Mouse (Mus musculus): ENCODE measurements at regions not wholly inside any gene's neighbourhood (a gene's known extent, or its start where the extent isn't known, plus 50 kb on each side); places are given as distances from the start of the nearest gene placed in this dataset.

DNA sequence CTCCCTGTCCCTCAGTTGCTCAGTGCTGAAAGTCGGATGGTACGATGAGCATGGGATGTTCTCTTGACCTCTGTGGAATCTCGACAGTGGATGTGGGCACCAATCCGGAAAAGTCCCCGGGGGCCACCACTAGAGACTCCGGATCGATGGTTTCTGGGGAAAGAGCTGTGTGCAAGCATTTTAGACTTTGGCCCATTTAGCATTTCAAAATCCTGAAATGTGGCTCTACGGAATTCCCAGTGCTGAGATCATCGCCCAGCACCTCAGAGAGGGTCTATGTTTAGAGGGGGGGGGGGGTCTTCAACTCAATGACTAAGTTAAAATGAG is 68.6 kb downstream of the Tomm20 start:
- Histone ChIP-seq H3K4me3 (replicated peaks) (no peak overlapping the region), H3K27me3 (ENCODE audit: control insufficient read depth) (no peaks in the 10 kb centered on the region), H3K9me3 (ENCODE audit: control insufficient read depth, low read length) (no peaks in the 10 kb centered on the region), H3K4me1 (ENCODE audit: control insufficient read depth) (no peaks in the 10 kb centered on the region), H3K36me3 (ENCODE audit: control insufficient read depth) (no peaks in the 10 kb centered on the region)
- no peak for TF ChIP-seq TAL1 (IDR thresholded peaks at IDR 0.05; ENCODE audit: low read length)

GRCm38 (mm10) chr8:126876300-126877038 is 69.2 kb downstream of the Tomm20 start:
- TF ChIP-seq GATA1 (IDR thresholded peaks at IDR 0.05; ENCODE audit: low read length) (no peak), TAL1 (IDR thresholded peaks at IDR 0.05; ENCODE audit: low read length) (no peak)
- H3K9me3 ChIP-seq (ENCODE audit: control insufficient read depth, low read length) = no peaks in the 10 kb centered on the region
- H3K4me3 ChIP-seq (replicated peaks) = no peak overlapping the region
- no peaks in the 10 kb centered on the region for H3K27me3 ChIP-seq (ENCODE audit: control insufficient read depth)
- H3K4me1 ChIP-seq (ENCODE audit: control insufficient read depth) = no peaks in the 10 kb centered on the region
- no peaks in the 10 kb centered on the region for H3K36me3 ChIP-seq (ENCODE audit: control insufficient read depth)

GRCm38 (mm10) chr8:126875491-126876155 is 70.0 kb downstream of the Tomm20 start:
- Histone ChIP-seq H3K4me1 (ENCODE audit: control insufficient read depth) (no peaks in the 10 kb centered on the region), H3K9me3 (ENCODE audit: control insufficient read depth, low read length) (no peaks in the 10 kb centered on the region), H3K36me3 (ENCODE audit: control insufficient read depth) (no peaks in the 10 kb centered on the region), H3K4me3 (replicated peaks) (no peak overlapping the region), H3K27me3 (ENCODE audit: control insufficient read depth) (no peaks in the 10 kb centered on the region)
- TF ChIP-seq GATA1 (IDR thresholded peaks at IDR 0.05; ENCODE audit: low read length) = no peak
- no peak for TF ChIP-seq TAL1 (IDR thresholded peaks at IDR 0.05; ENCODE audit: low read length)

DNA sequence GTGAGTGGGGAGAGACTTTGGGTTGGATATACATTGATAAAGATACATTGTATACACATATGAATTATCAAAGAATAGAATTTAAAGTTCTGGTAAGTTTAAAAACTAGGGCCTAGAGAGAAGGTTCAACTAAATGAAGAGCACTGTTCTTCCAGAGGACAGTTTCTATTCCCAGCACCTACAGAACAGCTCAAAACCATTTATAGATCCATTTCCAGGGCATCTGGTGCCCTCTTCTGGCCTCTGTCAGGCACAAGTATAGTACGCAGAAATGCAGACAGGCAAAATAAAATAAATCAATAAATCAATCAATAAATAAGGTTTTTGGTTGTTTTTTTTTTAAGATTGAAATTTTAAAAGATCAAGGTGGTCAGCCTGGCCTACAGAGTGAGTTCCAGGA is 70.8 kb downstream of the Tomm20 start:
- TF ChIP-seq TAL1 (IDR thresholded peaks at IDR 0.05; ENCODE audit: low read length) = no peak
- no peak for TF ChIP-seq GATA1 (IDR thresholded peaks at IDR 0.05; ENCODE audit: low read length)
- H3K36me3 ChIP-seq (ENCODE audit: control insufficient read depth) = no peaks in the 10 kb centered on the region
- H3K27me3 ChIP-seq (ENCODE audit: control insufficient read depth) = no peaks in the 10 kb centered on the region
- no peak overlapping the region for H3K4me3 ChIP-seq (replicated peaks)
- H3K4me1 ChIP-seq (ENCODE audit: control insufficient read depth) = no peaks in the 10 kb centered on the region; the same call in 1 of the 2 replicates
- H3K9me3 ChIP-seq (ENCODE audit: control insufficient read depth, low read length) = no peaks in the 10 kb centered on the region

GRCm38 (mm10) chr8:126874126-126874730 is 71.4 kb downstream of the Tomm20 start:
- Histone ChIP-seq H3K9me3 (ENCODE audit: control insufficient read depth, low read length) (no peaks in the 10 kb centered on the region), H3K4me1 (ENCODE audit: control insufficient read depth) (no peaks in the 10 kb centered on the region; the same call in 1 of the 2 replicates), H3K27me3 (ENCODE audit: control insufficient read depth) (no peaks in the 10 kb centered on the region), H3K36me3 (ENCODE audit: control insufficient read depth) (no peaks in the 10 kb centered on the region), H3K4me3 (replicated peaks) (no peak overlapping the region)
- TF ChIP-seq GATA1 (IDR thresholded peaks at IDR 0.05; ENCODE audit: low read length) (no peak), TAL1 (IDR thresholded peaks at IDR 0.05; ENCODE audit: low read length) (no peak)

DNA sequence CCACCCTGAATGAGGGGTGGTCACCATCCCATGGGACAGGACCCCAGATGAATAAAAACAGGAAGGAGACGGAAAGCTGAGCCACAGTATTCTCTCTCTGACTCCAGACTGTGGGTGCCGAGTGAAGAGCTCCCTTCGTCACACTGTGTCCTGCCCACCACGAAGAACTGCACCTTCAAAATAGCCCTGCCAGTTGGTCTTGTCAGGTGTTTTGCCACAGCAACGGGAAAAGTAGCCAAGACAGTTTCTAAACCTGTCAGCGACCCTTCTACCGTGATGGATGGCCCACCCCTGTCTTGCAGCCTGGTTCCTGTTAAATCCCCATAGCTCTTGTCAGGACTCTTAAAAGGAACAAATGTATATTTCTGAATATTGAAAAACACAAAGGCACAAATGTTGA is 72.3 kb downstream of the Tomm20 start:
- no peaks in the 10 kb centered on the region for H3K9me3 ChIP-seq (ENCODE audit: control insufficient read depth, low read length)
- H3K4me1 ChIP-seq (ENCODE audit: control insufficient read depth) = no peaks in the 10 kb centered on the region; the same call in 1 of the 2 replicates
- no peaks in the 10 kb centered on the region for H3K27me3 ChIP-seq (ENCODE audit: control insufficient read depth)
- H3K4me3 ChIP-seq (replicated peaks) = no peak overlapping the region
- TF ChIP-seq TAL1 (IDR thresholded peaks at IDR 0.05; ENCODE audit: low read length) = no peak
- TF ChIP-seq GATA1 (IDR thresholded peaks at IDR 0.05; ENCODE audit: low read length) = no peak
- H3K36me3 ChIP-seq (ENCODE audit: control insufficient read depth) = no peaks in the 10 kb centered on the region

DNA sequence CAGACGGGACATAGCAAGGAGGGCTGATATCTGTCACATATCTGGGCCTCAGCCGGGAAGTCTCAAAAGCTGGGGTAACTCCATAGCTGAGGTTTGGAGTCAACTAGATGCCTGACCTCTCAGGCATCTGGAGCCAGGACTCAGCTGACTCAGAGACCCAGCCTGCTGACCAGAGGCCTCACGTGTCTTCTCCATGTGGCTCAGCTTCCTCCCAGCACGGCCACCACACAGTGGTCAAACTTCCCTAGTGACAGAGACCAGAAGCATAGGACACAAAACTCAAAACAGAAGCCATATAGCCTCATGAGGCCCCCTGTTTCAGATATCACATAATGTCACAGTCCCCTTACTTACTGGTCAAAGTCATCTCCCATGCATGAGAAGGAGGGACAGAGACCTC is 73.1 kb downstream of the Tomm20 start:
- Histone ChIP-seq H3K4me1 (ENCODE audit: control insufficient read depth) (no peaks in the 10 kb centered on the region; the same call in 1 of the 2 replicates), H3K36me3 (ENCODE audit: control insufficient read depth) (no peaks in the 10 kb centered on the region), H3K4me3 (replicated peaks) (no peak overlapping the region), H3K9me3 (ENCODE audit: control insufficient read depth, low read length) (no peaks in the 10 kb centered on the region), H3K27me3 (ENCODE audit: control insufficient read depth) (no peaks in the 10 kb centered on the region)
- TF ChIP-seq GATA1 (IDR thresholded peaks at IDR 0.05; ENCODE audit: low read length) (no peak), TAL1 (IDR thresholded peaks at IDR 0.05; ENCODE audit: low read length) (no peak)

GRCm38 (mm10) chr8:126872133-126872532 is 73.5 kb downstream of the Tomm20 start:
- Histone ChIP-seq H3K9me3 (ENCODE audit: control insufficient read depth, low read length) (no peaks in the 10 kb centered on the region), H3K4me1 (ENCODE audit: control insufficient read depth) (no peaks in the 10 kb centered on the region; the same call in 1 of the 2 replicates), H3K4me3 (replicated peaks) (no peak overlapping the region), H3K27me3 (ENCODE audit: control insufficient read depth) (no peaks in the 10 kb centered on the region), H3K36me3 (ENCODE audit: control insufficient read depth) (no peaks in the 10 kb centered on the region)
- TF ChIP-seq TAL1 (IDR thresholded peaks at IDR 0.05; ENCODE audit: low read length) = no peak
- no peak for TF ChIP-seq GATA1 (IDR thresholded peaks at IDR 0.05; ENCODE audit: low read length)

GRCm38 (mm10) chr8:126869464-126869850 is 76.2 kb downstream of the Tomm20 start:
- no peaks in the 10 kb centered on the region for H3K36me3 ChIP-seq (ENCODE audit: control insufficient read depth)
- no peaks in the 10 kb centered on the region; the same call in 1 of the 2 replicates for H3K4me1 ChIP-seq (ENCODE audit: control insufficient read depth)
- no peak for TF ChIP-seq GATA1 (IDR thresholded peaks at IDR 0.05; ENCODE audit: low read length)
- TF ChIP-seq TAL1 (IDR thresholded peaks at IDR 0.05; ENCODE audit: low read length) = no peak
- no peaks in the 10 kb centered on the region for H3K27me3 ChIP-seq (ENCODE audit: control insufficient read depth)
- H3K9me3 ChIP-seq (ENCODE audit: control insufficient read depth, low read length) = no peaks in the 10 kb centered on the region
- H3K4me3 ChIP-seq (replicated peaks) = no peak overlapping the region
